Mouse (Mus musculus) kidney, postnatal 25 days (tissue): ENCODE data around the gene Dusp22.

ENCODE experiments used
- DNase-seq, 2 experiments: peaks; one replicate each; pipeline ENCODE4 v3.0.0; 2021; ENCODE audit warnings: mixed read lengths in 2 of 2

The Dusp22 gene

GRCm38 (mm10) chr13:30716611-30717010 is 56.8 kb downstream of the Dusp22 start:
- no peak for DNase-seq

GRCm38 (mm10) chr13:30722601-30723000 is 62.8 kb downstream of the Dusp22 start:
- DNase-seq, result no peak

DNA sequence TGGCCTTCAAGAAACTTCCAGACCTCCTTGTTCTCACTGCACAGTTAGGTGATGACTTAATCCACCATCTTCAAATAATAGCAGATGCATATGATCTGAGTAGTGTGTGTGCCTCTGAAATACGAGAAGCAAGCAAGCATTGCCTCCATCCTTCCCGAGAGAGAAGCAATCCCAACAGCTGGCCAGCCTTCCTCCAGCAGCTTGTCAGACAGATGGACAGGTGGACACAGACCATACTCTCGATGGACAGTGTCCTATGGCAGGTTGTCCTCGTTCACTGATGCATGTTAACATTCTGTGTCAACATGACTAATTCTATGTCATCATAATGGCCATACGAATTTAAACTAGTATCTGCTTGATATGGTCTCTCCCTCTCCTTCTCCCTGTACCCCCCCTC is 63.5 kb downstream of the Dusp22 start:
- DNase-seq, result no peak

DNA sequence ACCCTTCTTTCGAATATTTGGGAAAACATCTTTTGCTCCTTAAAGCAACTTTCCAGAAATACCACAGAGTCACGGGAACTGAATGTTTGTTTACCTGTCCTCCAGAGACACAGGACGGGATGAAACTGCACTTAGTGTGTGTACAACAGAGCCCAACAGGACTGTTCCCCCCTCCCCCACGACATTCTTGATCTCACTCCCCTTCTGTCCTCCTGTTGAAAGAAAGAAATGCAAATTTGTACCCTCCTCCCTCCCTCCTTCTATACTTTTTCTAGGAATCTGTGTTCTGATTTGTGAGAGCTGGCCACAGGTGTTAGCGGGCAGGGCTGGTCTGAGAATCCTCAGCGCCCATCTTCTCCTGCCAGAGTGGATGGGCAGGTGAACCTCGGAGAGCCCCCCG is 64.1 kb downstream of the Dusp22 start:
- no peak for DNase-seq

GRCm38 (mm10) chr13:30724691-30725271 is 65.0 kb downstream of the Dusp22 start:
- peak in 1 of 2 experiments; percentile 33 for DNase-seq

DNA sequence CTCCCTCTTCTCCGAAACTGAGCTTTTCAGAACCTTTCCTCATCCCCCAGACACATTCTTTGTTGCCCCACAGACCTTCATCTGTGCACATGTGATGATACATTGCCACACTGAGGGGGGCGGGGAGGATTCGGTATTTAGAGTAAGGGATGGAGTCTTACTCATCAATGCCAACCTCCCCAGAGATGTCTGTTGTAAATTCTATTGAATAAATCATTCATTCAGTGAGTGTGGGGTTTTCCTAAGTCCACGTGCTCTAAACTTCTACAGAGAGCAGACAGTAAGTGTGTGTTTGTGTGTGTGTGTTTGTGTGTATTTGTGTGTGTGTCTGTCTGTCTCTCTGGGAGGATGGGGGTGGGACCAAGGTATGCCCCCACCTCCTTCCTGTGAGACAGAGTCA is 67.1 kb downstream of the Dusp22 start:
- peak in 1 of 2 experiments; percentile 25 for DNase-seq

GRCm38 (mm10) chr13:30728155-30728554 is 68.4 kb downstream of the Dusp22 start:
- DNase-seq, result peak in 1 of 2 experiments; percentile 24

GRCm38 (mm10) chr13:30729245-30729644 is 69.4 kb downstream of the Dusp22 start:
- DNase-seq, result peak; percentile 36 to 40

DNA sequence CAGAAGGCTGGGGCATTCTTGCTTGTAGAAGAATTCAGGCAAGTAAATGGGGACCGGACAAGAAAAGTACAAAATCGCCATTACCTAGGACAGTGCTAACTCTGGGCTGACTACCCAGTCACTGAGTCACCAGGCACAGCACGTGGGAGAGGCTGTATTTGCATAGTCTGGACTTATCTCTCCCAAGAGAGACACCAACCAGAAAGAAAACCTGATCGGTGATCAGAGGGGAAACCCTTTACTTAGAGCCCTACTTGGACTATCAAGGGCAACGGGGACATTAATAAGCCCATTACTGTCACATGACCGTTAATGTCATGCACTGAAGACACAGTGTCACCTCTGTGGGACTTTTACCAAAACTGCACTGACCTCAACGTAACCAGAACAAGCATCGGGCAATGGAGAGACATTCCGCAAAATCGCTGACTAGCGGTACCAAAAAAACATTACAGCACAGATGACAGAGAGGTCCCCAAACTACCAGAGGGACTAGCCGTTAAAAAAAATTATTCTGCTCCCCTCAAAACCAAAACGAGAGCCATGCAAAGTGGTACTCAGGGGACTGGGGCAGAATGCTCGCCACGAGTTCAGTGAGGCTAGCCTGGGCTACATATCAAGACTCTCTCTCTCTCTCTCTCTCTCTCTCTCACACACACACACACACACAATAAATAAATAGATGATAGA is 70.5 kb downstream of the Dusp22 start:
- no peak for DNase-seq

- DNase-seq, result no peak
Observed at GRCm38 (mm10) chr13:30732709-30733445, 73.1 kb downstream of the Dusp22 start.

DNA sequence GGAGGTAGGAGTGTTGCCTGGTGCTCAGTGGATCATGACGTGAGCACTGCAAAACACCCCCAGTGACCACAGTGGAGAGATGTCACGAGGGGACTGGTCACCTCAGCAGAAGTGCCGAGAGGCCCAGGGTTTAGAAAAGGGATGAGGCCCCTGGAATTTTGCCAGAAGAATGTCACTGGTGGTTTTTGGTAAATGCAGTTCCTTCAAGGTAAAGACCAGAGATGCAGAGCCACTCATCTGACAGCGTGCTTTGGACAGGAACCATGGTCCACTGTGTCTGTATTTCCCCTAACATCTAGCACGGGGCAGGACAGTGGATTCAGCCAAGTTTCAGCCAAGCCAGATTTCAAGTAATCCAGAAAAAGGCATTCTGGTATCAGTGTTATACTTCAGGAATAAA is 76.9 kb downstream of the Dusp22 start:
- no peak for DNase-seq

- no peak for DNase-seq
Observed at GRCm38 (mm10) chr13:30737257-30737656, 77.5 kb downstream of the Dusp22 start.

- DNase-seq, result no peak
Observed at GRCm38 (mm10) chr13:30738310-30738840, 78.6 kb downstream of the Dusp22 start.

DNA sequence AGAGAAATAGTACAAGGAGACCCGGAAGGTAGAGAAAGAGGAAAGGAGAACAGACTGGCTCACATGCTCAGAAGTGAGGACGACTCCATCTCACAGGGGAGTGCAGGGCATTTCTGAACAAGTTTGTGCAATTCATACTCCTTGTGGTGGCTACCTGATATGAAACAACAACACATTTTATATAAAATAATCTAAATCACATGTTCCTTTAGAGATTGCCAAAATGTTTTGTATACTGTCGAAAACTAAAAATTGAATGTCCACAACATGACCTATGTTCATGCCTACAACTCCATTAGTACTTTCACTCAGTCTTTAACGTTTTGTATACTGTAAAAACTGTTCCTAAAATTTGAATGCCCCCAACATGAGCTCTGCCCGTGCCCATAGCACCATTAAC is 81.4 kb downstream of the Dusp22 start:
- no peak for DNase-seq

DNA sequence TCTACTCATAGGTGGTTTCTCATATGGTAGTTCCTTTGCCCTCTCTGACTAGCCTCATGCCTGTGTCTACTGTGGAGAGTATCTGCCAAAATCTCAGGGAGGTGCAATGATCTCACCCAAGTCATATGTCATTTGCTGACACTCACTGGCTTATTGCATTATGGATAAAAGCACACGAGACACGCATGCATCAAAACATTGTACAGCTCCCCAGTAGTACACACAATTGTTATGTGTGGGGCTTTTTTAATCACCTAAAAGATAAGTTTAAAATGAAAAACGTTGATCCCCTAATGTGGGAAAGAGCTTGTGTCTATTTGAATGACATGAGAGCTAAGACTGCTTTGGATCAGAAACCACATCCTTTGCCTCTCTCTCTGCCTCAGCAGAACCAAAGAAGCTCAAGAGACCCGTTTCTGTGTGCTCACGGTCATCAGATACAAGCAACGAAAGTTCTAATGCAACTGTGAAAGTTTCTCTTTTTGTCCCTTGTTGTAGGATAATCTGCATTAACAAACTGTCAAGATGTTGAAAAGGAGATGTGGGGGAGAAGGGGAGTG is 82.7 kb downstream of the Dusp22 start:
- no peak for DNase-seq

GRCm38 (mm10) chr13:30745121-30745520 is 85.3 kb downstream of the Dusp22 start:
- DNase-seq, result no peak

GRCm38 (mm10) chr13:30747068-30747467 is 87.3 kb downstream of the Dusp22 start:
- no peak for DNase-seq

GRCm38 (mm10) chr13:30747504-30747903 is 87.7 kb downstream of the Dusp22 start:
- DNase-seq, result no peak

- DNase-seq, result no peak
Observed at GRCm38 (mm10) chr13:30748321-30748720, 88.5 kb downstream of the Dusp22 start.

- DNase-seq, result peak; percentile 42 to 64
Observed at GRCm38 (mm10) chr13:30749021-30749556, 89.3 kb downstream of the Dusp22 start, which contains the start of gene Irf4. TSS of gene Irf4 (plus strand) at chr13:30749226.

DNA sequence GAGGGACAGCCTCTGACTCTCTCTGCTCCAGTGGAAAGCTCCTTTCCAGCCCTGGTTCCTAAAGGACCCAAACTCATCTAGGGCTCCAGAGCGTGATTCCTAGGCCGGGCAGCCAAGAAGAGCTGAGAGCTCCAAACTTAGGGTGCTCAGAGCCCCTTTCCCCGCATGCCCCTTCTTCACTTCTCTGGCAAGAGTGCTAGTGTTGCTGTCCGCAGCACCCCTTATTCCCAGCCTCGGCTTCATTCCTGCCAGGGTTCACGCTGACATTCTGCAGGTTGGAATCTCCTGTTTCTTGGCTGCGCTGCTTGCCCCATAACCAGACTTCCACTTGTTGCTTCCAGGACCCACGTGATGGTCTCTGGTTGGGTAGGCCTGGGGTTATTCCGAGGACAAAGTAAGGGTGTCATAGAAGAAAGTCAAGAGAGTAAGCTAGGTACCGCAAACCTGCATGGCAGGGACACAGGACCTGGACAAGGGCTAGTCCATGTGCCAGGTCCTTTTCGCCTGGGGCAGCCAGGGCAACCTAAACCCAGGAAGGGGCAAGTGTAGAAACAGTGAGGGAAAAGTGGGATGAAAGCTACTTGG is 89.8 kb downstream of the Dusp22 start:
- no peak for DNase-seq

- no peak for DNase-seq
Observed at GRCm38 (mm10) chr13:30750461-30751303, 90.9 kb downstream of the Dusp22 start.
